Mouse (Mus musculus): ENCODE data around the gene Mroh2a. TPM values are rescaled to one million over a fixed set of nuclear protein-coding genes. Genes with fewer than 3 reads are reported as not detected.

Gene Mroh2a
- polyA plus RNA-seq, 1 experiment from 2014 or later, result 0.88 TPM

DNA sequence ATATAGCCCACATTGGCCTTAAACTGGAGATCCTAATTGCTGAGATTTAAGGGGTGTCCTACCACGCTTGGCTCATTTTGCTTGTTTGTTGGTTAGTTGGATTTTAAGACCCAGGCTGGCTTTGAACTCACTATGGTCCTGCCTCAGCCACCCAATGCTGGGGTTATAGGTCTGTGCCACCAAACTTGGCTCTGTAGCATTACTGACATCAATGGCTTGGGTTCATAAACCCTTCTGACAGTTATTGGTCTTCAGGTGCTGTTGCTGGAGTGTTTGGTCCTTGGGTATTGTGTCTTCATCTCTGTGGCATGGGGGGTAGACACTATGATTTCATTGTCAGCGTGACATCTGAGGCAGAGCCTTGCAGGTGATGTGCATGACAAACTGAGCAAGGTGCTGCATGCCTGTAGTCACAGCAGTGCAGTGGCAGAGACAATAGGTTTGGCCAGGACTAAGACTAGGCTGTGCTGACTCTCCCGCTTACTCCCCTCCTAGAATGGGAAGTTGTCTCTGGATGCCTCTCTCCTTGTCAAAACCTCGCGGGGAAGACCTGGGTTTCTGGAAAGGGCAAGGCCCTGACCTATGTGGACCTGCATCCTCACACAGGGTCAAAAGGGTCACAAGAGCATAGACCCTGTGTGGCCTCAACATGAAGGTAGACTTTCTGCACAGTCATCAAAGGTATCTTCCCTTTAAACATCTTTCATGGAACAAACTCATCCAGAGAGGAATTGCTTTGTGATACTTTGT, 73.7 kb downstream of the Mroh2a start:
- H3K4me3 ChIP-seq (ENCODE audit: low read length), result no peak overlapping the region
- no peak overlapping the region for H3K4me2 ChIP-seq (ENCODE audit: low read depth, low read length)
- H3K9ac ChIP-seq (ENCODE audit: low read depth, low read length), result no peak overlapping the region
- H3K9me3 ChIP-seq (ENCODE audit: control insufficient read depth, low read length), result peaks cover 39% of the 10 kb centered on the region
- no peaks in the 10 kb centered on the region for H3K4me1 ChIP-seq (ENCODE audit: control insufficient read depth, insufficient read depth, low read length)
- peak; percentile 17; the same call in 1 of the 2 replicates for ATAC-seq
- no peaks in the 10 kb centered on the region for H3K36me3 ChIP-seq (ENCODE audit: control insufficient read depth, insufficient read depth, low read length)
- no peaks in the 10 kb centered on the region for H3K27me3 ChIP-seq (replicated peaks; ENCODE audit: control insufficient read depth, insufficient read depth, low read length)
- H3K27ac ChIP-seq (ENCODE audit: low read length), result no peak overlapping the region
- 43% methylated on average over 5 of the region's 5 CpGs for WGBS

GRCm38 (mm10) chr1:88301121-88302014, 74.6 kb downstream of the Mroh2a start:
- Histone ChIP-seq H3K27me3 (replicated peaks; ENCODE audit: control insufficient read depth, insufficient read depth, low read length) (no peaks in the 10 kb centered on the region), H3K27ac (ENCODE audit: low read length) (no peak overlapping the region), H3K9ac (ENCODE audit: low read depth, low read length) (no peak overlapping the region), H3K4me1 (ENCODE audit: control insufficient read depth, insufficient read depth, low read length) (no peaks in the 10 kb centered on the region), H3K9me3 (ENCODE audit: control insufficient read depth, low read length) (peaks cover 33% of the 10 kb centered on the region), H3K4me3 (ENCODE audit: low read length) (no peak overlapping the region), H3K36me3 (ENCODE audit: control insufficient read depth, insufficient read depth, low read length) (no peaks in the 10 kb centered on the region), H3K4me2 (ENCODE audit: low read depth, low read length) (no peak overlapping the region)
- peak; percentile 41 for ATAC-seq
- 66% methylated on average over 9 of the region's 9 CpGs for WGBS

- no peaks in the 10 kb centered on the region for H3K4me1 ChIP-seq (ENCODE audit: control insufficient read depth, insufficient read depth, low read length)
- H3K4me3 ChIP-seq (ENCODE audit: low read length), result no peak overlapping the region
- no peak for ATAC-seq
- 65% methylated on average over 14 of the region's 14 CpGs for WGBS
- no peak overlapping the region for H3K27ac ChIP-seq (ENCODE audit: low read length)
- H3K27me3 ChIP-seq (replicated peaks; ENCODE audit: control insufficient read depth, insufficient read depth, low read length), result no peaks in the 10 kb centered on the region
- no peak overlapping the region for H3K4me2 ChIP-seq (ENCODE audit: low read depth, low read length)
- no peak overlapping the region for H3K9ac ChIP-seq (ENCODE audit: low read depth, low read length)
- peaks cover 35% of the 10 kb centered on the region for H3K9me3 ChIP-seq (ENCODE audit: control insufficient read depth, low read length)
- no peaks in the 10 kb centered on the region for H3K36me3 ChIP-seq (ENCODE audit: control insufficient read depth, insufficient read depth, low read length)
Measured at GRCm38 (mm10) chr1:88302057-88302740, 75.4 kb downstream of the Mroh2a start.

DNA sequence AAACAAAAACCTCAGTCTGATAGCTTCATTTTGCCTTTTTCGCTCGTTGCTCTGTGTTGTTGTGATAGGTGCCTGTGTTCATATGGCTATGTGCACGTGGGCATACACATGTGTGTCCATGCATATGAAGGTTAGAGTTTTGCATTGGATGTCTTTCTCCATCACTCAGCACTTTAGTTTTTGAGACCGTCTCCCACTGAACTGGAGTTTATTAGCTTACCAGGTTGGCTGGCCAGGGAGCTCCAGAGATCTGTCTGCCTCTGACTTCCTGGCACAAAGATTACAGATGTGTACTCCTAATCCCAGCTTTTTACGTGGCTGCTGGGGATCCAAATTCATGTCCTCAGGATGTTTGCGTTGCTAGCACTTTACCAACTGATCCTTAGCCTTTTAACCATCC, 77.0 kb downstream of the Mroh2a start:
- Histone ChIP-seq H3K4me1 (ENCODE audit: control insufficient read depth, insufficient read depth, low read length) (no peaks in the 10 kb centered on the region), H3K27me3 (replicated peaks; ENCODE audit: control insufficient read depth, insufficient read depth, low read length) (no peaks in the 10 kb centered on the region), H3K4me3 (ENCODE audit: low read length) (no peak overlapping the region), H3K9me3 (ENCODE audit: control insufficient read depth, low read length) (peaks cover 32% of the 10 kb centered on the region), H3K36me3 (ENCODE audit: control insufficient read depth, insufficient read depth, low read length) (no peaks in the 10 kb centered on the region), H3K4me2 (ENCODE audit: low read depth, low read length) (no peak overlapping the region), H3K27ac (ENCODE audit: low read length) (no peak overlapping the region), H3K9ac (ENCODE audit: low read depth, low read length) (no peak overlapping the region)
- WGBS, result 63% methylated on average over 6 of the region's 6 CpGs
- no peak for ATAC-seq

DNA sequence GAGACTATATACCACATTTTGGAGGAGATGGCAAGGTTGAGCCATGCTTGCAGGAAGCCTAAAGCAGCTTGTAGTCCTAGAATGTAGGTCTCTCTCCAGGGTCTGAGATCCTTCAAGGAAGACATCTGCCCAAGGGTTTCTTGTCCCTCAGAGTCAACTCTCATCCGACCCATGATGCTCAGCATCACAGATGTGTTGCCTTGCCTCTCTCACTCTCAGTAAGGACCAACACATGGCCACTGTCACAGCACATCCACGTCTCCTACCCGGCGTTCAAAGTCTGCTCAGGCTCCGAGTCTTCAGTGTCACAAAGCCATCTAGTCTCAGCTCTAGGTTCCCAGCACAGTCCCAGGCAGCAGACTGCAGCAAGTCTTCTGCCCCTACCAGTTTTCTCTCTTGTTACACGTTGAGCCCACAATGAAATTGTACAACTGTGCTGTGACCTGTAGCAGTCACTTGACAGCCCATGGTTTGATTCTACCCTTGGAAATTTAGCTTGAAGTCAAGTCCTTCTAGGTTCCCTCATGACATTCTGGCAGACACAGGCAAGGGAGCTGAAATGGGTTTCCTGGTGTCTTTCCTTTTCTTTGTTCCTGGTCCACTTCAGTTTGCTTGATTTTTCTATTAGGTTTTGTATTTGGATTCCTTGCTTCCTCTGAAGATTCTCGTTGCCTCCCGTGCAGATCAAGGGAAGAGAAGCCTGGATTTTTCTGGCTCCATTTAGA, 77.6 kb downstream of the Mroh2a start:
- H3K27me3 ChIP-seq (replicated peaks; ENCODE audit: control insufficient read depth, insufficient read depth, low read length), result no peaks in the 10 kb centered on the region
- H3K36me3 ChIP-seq (ENCODE audit: control insufficient read depth, insufficient read depth, low read length), result no peaks in the 10 kb centered on the region
- H3K4me1 ChIP-seq (ENCODE audit: control insufficient read depth, insufficient read depth, low read length), result no peaks in the 10 kb centered on the region
- H3K4me3 ChIP-seq (ENCODE audit: low read length), result no peak overlapping the region
- 61% methylated on average over 8 of the region's 8 CpGs for WGBS
- ATAC-seq, result no peak
- H3K27ac ChIP-seq (ENCODE audit: low read length), result no peak overlapping the region
- no peak overlapping the region for H3K4me2 ChIP-seq (ENCODE audit: low read depth, low read length)
- no peak overlapping the region for H3K9ac ChIP-seq (ENCODE audit: low read depth, low read length)
- peaks cover 34% of the 10 kb centered on the region for H3K9me3 ChIP-seq (ENCODE audit: control insufficient read depth, low read length)

DNA sequence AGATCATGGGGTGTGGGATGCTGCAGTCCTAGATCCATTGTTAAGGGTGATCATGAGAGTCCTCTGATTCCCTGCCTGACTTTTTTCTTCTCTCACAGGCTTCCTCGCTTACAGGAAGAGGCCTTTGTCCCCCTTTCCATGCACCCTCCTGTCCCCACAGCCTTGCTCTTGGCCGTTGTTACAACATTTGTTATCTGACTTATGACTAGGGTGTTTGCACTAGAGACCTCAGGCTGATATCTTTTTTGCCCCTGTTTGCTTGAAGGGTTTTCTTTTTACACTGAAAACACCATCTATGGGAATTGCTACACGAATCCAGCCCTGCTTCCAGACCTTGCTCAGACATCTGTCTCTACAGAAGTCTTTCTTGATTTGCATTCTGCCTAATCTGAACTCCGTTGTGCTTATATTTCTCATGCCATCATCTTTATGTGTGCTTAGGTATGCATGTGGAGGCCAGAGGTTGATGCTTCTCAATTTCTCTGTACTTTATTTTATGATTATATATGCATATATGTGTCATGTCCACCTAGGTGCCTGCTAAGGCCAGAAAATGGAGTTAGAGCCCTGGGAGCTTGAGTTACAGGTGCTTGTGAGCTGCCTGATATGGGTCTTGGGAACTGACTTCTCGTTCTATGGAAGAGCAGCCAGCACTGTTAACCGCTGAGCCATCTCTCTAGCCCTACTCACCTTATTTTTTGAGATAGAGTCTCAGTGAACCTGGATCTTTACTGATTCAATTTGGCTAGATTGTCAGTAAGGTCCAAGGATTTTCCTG, 78.4 kb downstream of the Mroh2a start:
- Histone ChIP-seq H3K27ac (ENCODE audit: low read length) (no peak overlapping the region), H3K9ac (ENCODE audit: low read depth, low read length) (no peak overlapping the region), H3K4me2 (ENCODE audit: low read depth, low read length) (no peak overlapping the region), H3K36me3 (ENCODE audit: control insufficient read depth, insufficient read depth, low read length) (no peaks in the 10 kb centered on the region), H3K4me3 (ENCODE audit: low read length) (no peak overlapping the region), H3K4me1 (ENCODE audit: control insufficient read depth, insufficient read depth, low read length) (no peaks in the 10 kb centered on the region), H3K27me3 (replicated peaks; ENCODE audit: control insufficient read depth, insufficient read depth, low read length) (no peaks in the 10 kb centered on the region), H3K9me3 (ENCODE audit: control insufficient read depth, low read length) (peaks cover 28% of the 10 kb centered on the region)
- 43% methylated on average over 6 of the region's 6 CpGs for WGBS
- ATAC-seq, result peak; percentile 36

- H3K9ac ChIP-seq (ENCODE audit: low read depth, low read length), result no peak overlapping the region
- H3K36me3 ChIP-seq (ENCODE audit: control insufficient read depth, insufficient read depth, low read length), result no peaks in the 10 kb centered on the region
- no peak overlapping the region for H3K4me2 ChIP-seq (ENCODE audit: low read depth, low read length)
- no peaks in the 10 kb centered on the region for H3K4me1 ChIP-seq (ENCODE audit: control insufficient read depth, insufficient read depth, low read length)
- H3K27ac ChIP-seq (ENCODE audit: low read length), result no peak overlapping the region
- no peak for ATAC-seq
- peaks cover 20% of the 10 kb centered on the region for H3K9me3 ChIP-seq (ENCODE audit: control insufficient read depth, low read length)
- WGBS, result 48% methylated on average over 1 of the region's 1 CpGs
- H3K4me3 ChIP-seq (ENCODE audit: low read length), result no peak overlapping the region
- no peaks in the 10 kb centered on the region for H3K27me3 ChIP-seq (replicated peaks; ENCODE audit: control insufficient read depth, insufficient read depth, low read length)
Measured at GRCm38 (mm10) chr1:88306543-88306942, 79.8 kb downstream of the Mroh2a start.

GRCm38 (mm10) chr1:88307180-88307579, 80.4 kb downstream of the Mroh2a start:
- Histone ChIP-seq H3K36me3 (ENCODE audit: control insufficient read depth, insufficient read depth, low read length) (no peaks in the 10 kb centered on the region), H3K27me3 (replicated peaks; ENCODE audit: control insufficient read depth, insufficient read depth, low read length) (no peaks in the 10 kb centered on the region), H3K4me2 (ENCODE audit: low read depth, low read length) (no peak overlapping the region), H3K9me3 (ENCODE audit: control insufficient read depth, low read length) (peaks cover 20% of the 10 kb centered on the region), H3K27ac (ENCODE audit: low read length) (no peak overlapping the region), H3K4me3 (ENCODE audit: low read length) (no peak overlapping the region), H3K4me1 (ENCODE audit: control insufficient read depth, insufficient read depth, low read length) (no peaks in the 10 kb centered on the region), H3K9ac (ENCODE audit: low read depth, low read length) (no peak overlapping the region)
- ATAC-seq, result no peak
- WGBS, result 66% methylated on average over 12 of the region's 12 CpGs

Data from intestine, embryonic 16.5 days (tissue).